Mouse (Mus musculus) thymus, adult 2 months (tissue): Measurements from ENCODE around the gene Fto. TPM values are rescaled to one million over a fixed set of nuclear protein-coding genes. Genes with fewer than 3 reads are reported as not detected.

ENCODE experiments used
- DNase-seq: peaks from one replicate; pipeline ENCODE4 v3.0.0; 2021
- H3K27ac ChIP-seq: fragments of 200-500 bp; 2 replicates; pipeline ENCODE4 v1.5.1; 2012; ENCODE audit warnings: low read length, control low read depth; ENCODE audit not compliant: control insufficient read depth, insufficient read depth
- H3K27me3 ChIP-seq: fragments of 200-500 bp; 2 replicates; pipeline ENCODE4 v1.6.1; 2012; ENCODE audit warnings: mild to moderate bottlenecking, low read length, moderate library complexity, mixed read lengths; ENCODE audit not compliant: control insufficient read depth, insufficient read depth
- H3K36me3 ChIP-seq: fragments of 200-500 bp; 2 replicates; pipeline ENCODE4 v1.6.1; 2012; ENCODE audit warnings: mild to moderate bottlenecking, low read length, moderate library complexity; ENCODE audit not compliant: control insufficient read depth, insufficient read depth
- H3K4me1 ChIP-seq: fragments of 200-500 bp; replicated peaks from 2 replicates; pipeline ENCODE4 v1.6.1; 2012; ENCODE audit warnings: low read length; ENCODE audit not compliant: control insufficient read depth, insufficient read depth
- H3K4me3 ChIP-seq: fragments of 200-500 bp; 2 replicates; pipeline ENCODE4 v1.5.1; 2012; ENCODE audit warnings: mild to moderate bottlenecking, low read length, control low read depth, moderate library complexity; ENCODE audit not compliant: control insufficient read depth, insufficient read depth
- CTCF ChIP-seq: fragments of 200-500 bp; IDR thresholded peaks from 2 replicates; pipeline ENCODE4 v1.5.1; 2012; ENCODE audit warnings: mild to moderate bottlenecking, control low read depth, low read length, moderate library complexity, borderline replicate concordance; ENCODE audit not compliant: control insufficient read depth, poor library complexity, insufficient read depth; ENCODE audit errors: extremely low read depth
- POLR2A ChIP-seq: fragments of 200-500 bp; IDR thresholded peaks from 2 replicates; pipeline ENCODE4 v1.6.1; 2012; ENCODE audit warnings: mild to moderate bottlenecking, low read length, control low read depth, moderate library complexity; ENCODE audit not compliant: control insufficient read depth, poor library complexity, insufficient read depth; ENCODE audit errors: extremely low read depth
- WGBS: fragments of 180-500 bp; shearing (Covaris S2); methylation state at CpG from one replicate; pipeline ENCODE4 v1.1.7; 2018; 5-methylcytosine and 5-hydroxymethylcytosine counted together
- polyA plus RNA-seq: library from polyadenylated mRNA; depleted of rRNA; stranded (reverse); fragments of >200 nt; gene quantifications from 2 replicates; pipeline ENCODE4 v1.2.3, GENCODE M21; 2012

Gene Fto
- polyA plus RNA-seq, 1 experiment = 29.9 TPM

GRCm38 (mm10) chr8:91487456-91487855 lies 174.1 kb downstream of the Fto start:
- no peak overlapping the region for H3K27ac ChIP-seq
- TF ChIP-seq CTCF = no peak
- TF ChIP-seq POLR2A = no peak
- H3K4me1 ChIP-seq = no peaks in the 10 kb centered on the region
- DNase-seq = no peak
- H3K36me3 ChIP-seq = 0 out of 2 replicates have a peak, but pooled peaks cover 4% of the 10 kb centered on the region
- H3K27me3 ChIP-seq = no peaks in the 10 kb centered on the region
- WGBS = 95% methylated on average over 2 of the region's 2 CpGs
- no peak overlapping the region for H3K4me3 ChIP-seq

DNA sequence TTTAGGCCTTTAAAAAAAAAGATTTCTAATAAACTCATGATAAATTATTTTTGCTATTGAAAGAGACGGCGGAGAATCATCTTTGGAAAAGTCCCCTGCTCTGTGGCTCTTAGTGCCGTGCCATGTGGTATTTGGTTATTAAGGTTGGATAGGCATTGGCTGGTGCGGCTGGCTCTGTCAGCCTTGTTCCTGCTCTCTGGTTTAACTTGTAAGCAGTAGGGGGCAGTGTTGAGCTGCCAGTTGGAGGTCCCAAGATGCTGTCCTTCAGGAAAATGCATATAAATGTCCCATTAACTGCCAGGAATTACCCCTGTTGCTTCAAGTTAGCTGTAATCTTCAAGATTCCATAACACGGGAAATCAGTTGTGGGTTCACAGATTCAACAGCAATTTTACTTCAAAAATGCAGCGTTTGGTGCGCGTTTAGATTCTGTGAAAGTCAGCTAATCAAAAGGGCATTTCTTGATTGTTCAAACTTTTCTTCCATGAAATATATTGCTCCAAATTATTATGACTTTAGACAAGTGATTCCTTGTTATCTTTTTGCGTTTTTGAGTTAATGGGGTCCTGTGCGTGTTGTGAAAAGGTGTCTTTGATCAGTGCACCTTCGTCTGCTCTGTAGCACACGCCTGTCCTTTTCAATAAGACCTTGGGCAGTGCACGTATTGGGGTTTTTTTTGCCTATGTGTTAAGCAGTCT lies 174.9 kb downstream of the Fto start:
- Histone ChIP-seq H3K4me3 (no peak overlapping the region), H3K36me3 (0 out of 2 replicates have a peak, but pooled peaks cover 4% of the 10 kb centered on the region), H3K27me3 (no peaks in the 10 kb centered on the region), H3K27ac (no peak overlapping the region), H3K4me1 (no peaks in the 10 kb centered on the region)
- TF ChIP-seq POLR2A (no peak), CTCF (no peak)
- peak; percentile 47 for DNase-seq
- WGBS = 88% methylated on average over 13 of the region's 13 CpGs

GRCm38 (mm10) chr8:91488784-91489450 lies 175.6 kb downstream of the Fto start:
- TF ChIP-seq CTCF (no peak), POLR2A (no peak)
- H3K4me1 ChIP-seq = no peaks in the 10 kb centered on the region
- no peaks in the 10 kb centered on the region for H3K27me3 ChIP-seq
- 97% methylated on average over 10 of the region's 10 CpGs for WGBS
- no peak for DNase-seq
- no peak overlapping the region for H3K4me3 ChIP-seq
- 0 out of 2 replicates have a peak, but pooled peaks cover 4% of the 10 kb centered on the region for H3K36me3 ChIP-seq
- H3K27ac ChIP-seq = no peak overlapping the region

DNA sequence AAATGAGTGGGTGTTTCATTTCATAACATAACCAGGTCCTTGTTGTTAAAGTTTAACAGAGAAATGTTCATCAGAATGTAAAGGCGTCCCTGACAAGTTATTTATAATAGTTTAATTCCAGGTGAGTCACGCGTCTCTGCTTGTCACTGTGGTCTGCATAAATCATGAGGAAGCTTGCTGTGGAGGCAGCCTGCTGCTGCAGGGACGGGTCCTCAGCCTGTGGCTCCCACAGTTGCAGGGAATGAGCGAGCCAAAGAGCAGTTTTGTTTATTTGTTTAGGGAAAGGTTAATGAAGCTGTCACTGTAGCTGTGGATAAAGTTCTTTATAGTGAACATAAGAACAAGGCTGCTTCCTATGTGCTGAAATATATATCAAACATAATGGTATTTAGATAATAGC lies 176.7 kb downstream of the Fto start:
- DNase-seq = no peak
- no peak for TF ChIP-seq POLR2A
- no peak for TF ChIP-seq CTCF
- no peak overlapping the region for H3K27ac ChIP-seq
- 96% methylated on average over 5 of the region's 5 CpGs for WGBS
- no peak overlapping the region for H3K4me3 ChIP-seq
- no peaks in the 10 kb centered on the region for H3K27me3 ChIP-seq
- H3K36me3 ChIP-seq = 0 out of 2 replicates have a peak, but pooled peaks cover 4% of the 10 kb centered on the region
- no peaks in the 10 kb centered on the region; the same call in 1 of the 2 replicates for H3K4me1 ChIP-seq

DNA sequence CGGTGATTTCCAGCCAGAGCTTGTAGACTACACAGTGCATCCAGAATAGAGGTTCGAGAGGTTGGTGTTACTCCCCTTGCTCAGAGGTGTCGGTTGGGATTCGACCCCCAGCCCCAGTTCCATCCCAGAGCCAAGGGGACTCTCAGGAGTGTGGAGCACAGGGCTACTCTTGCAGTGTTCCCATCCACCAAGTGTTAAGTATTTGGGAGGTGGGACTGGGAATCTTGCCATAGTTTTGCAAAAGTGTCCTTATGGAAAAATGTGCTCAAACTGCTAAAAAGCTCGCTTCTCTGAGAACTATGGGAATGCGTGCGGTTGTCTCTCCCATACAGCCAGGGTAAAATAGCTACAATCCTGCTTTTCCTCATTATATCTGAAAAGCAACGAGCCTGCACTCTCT lies 180.0 kb downstream of the Fto start:
- Histone ChIP-seq H3K4me3 (no peak overlapping the region), H3K36me3 (no peaks in the 10 kb centered on the region), H3K27me3 (no peaks in the 10 kb centered on the region), H3K4me1 (no peaks in the 10 kb centered on the region; the same call in 1 of the 2 replicates), H3K27ac (no peak overlapping the region)
- TF ChIP-seq POLR2A (no peak), CTCF (no peak)
- DNase-seq = no peak
- WGBS = 93% methylated on average over 8 of the region's 8 CpGs

DNA sequence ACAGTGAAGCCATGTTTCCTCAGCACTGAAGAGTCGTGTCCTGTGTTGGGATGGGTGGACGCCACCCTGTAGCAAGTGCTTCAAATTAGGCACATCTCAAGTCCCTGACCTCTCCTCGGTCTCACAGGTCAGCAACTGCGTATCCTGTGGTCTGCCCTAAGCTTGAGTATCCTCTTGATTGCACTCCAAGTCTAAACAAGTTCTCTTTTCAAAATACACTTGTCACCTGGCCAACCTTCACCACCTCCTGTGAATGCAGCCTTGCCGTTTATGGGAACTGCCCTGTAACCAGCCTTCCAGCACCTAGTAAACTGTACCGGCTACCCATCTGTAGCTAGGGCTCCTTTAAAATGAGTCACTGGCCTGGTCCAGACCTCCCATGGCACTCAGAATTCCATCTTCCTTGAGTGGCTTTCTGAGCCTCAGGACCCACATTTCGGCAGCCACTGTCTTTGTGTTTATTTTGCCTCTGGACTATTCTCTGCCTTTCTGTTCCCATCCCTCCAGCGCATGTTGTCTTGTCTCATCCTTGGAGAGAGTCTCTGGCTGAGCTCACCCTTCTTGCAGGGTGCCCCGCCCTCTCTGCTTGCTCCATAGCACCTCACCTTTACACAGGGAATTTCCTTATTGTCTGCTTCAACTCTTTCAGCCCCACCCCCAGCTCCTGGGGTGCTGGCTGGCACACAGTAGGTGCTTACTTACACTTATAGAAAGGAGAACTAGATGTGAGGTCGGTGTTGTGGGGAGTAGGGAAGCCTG lies 181.4 kb downstream of the Fto start:
- no peak for DNase-seq
- Histone ChIP-seq H3K4me3 (no peak overlapping the region), H3K27ac (no peak overlapping the region), H3K4me1 (no peaks in the 10 kb centered on the region; the same call in 1 of the 2 replicates), H3K27me3 (no peaks in the 10 kb centered on the region), H3K36me3 (no peaks in the 10 kb centered on the region)
- WGBS = 89% methylated on average over 10 of the region's 10 CpGs
- TF ChIP-seq CTCF (no peak), POLR2A (no peak)
